Mouse (Mus musculus) heart, postnatal 4 days (tissue): ENCODE results near the gene Tbc1d19. TPM values are rescaled to one million over a fixed set of nuclear protein-coding genes. Genes with fewer than 3 reads are reported as not detected.

Source experiments
- total RNA-seq, 2 experiments: library from RNA; stranded (reverse); gene quantifications; 2 replicates each; pipeline ENCODE4 v1.2.3; 2021

Gene Tbc1d19
- total RNA-seq, 2 experiments from 2014 or later, result 22.9 to 26.1 TPM

Other genes starting within 250 kb of the Tbc1d19 start
- gene Cckar, start 101.9 kb upstream of the Tbc1d19 start, total RNA-seq, result under 1 TPM in 1 of 2 experiments, not detected in 1; 0.11 TPM
- 10 to 100 TPM; 27.6 to 27.9 TPM for gene Stim2, start 188.9 kb downstream of the Tbc1d19 start, total RNA-seq